28 mouse cellular contexts compared by ENCODE assay signal in the genomic region with DNA sequence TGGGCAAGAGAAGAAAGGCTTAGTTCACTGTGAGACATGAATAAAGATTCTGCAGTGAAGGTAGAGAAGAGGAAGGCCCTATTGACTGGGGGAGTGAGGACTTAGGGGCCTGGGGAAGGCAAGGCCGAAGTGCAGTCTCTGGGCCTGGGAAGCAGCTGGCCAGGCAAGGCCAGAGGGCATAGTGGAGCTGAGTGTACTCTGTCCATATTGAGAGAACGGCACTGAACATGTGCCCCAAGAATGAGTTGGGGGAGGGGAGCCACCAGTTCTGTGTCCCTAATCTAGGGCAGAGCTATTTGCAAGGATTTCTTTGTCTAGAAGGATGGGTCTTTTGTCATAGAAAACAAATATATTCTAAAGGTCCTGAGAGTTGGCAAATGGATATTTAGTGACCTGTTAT.
DNase-seq lines count a peak whose midpoint lies in the region; ATAC-seq and TF ChIP-seq lines count a peak whose summit lies in the region.
"Had no signal": no experiment of that assay in that cellular context is flagged by ENCODE, and none has a peak within 500 bp of the region (broad histone marks: within the 10 kb centered on the region; RNA-seq: fewer than 3 reads in every experiment).

No protein-coding gene starts in this region.

- H3K4me1 ChIP-seq in hindbrain, embryonic 11.5 days (replicated peaks; ENCODE audit: control insufficient read depth, insufficient read depth, low read length), result no peaks in the 10 kb centered on the region
- peaks cover 4% of the 10 kb centered on the region; the same call in 1 of the 2 replicates for H3K4me1 ChIP-seq in hindbrain, embryonic 16.5 days (ENCODE audit: control insufficient read depth, insufficient read depth, low read depth, low read length)
- no peaks in the 10 kb centered on the region for H3K4me1 ChIP-seq in kidney, embryonic 14.5 days (ENCODE audit: control insufficient read depth, insufficient read depth, low read length)
- H3K4me1 ChIP-seq in cerebellum, adult 2 months (ENCODE audit: control insufficient read depth, insufficient read depth, low read length), result peaks cover 5% of the 10 kb centered on the region; the same call in 1 of the 2 replicates
- H3K4me1 ChIP-seq: limb, embryonic 13.5 days; liver, embryonic 13.5 days had no signal

- no peak overlapping the region for H3K9ac ChIP-seq in hindbrain, embryonic 11.5 days (ENCODE audit: low read depth, low read length)
- H3K9ac ChIP-seq in hindbrain, embryonic 16.5 days (ENCODE audit: low read depth, low read length), result no peak overlapping the region
- no peak overlapping the region for H3K9ac ChIP-seq in kidney, embryonic 14.5 days (ENCODE audit: low read depth, low read length)
- H3K9ac ChIP-seq: embryonic facial prominence, embryonic 13.5 days; forebrain, postnatal 0 days; heart, embryonic 13.5 days; limb, embryonic 13.5 days; liver, embryonic 13.5 days; lung, embryonic 14.5 days; midbrain, embryonic 13.5 days; neural tube, embryonic 15.5 days had no signal

- WGBS in hindbrain, embryonic 11.5 days, result 39% methylated on average over 2 of the region's 2 CpGs
- WGBS in hindbrain, embryonic 16.5 days, result 49% methylated on average over 2 of the region's 2 CpGs
- WGBS in kidney, embryonic 14.5 days, result 64% methylated on average over 2 of the region's 2 CpGs
- WGBS in cerebellum, adult 2 months, result 58% methylated on average over 2 of the region's 2 CpGs

- H3K4me3 ChIP-seq in hindbrain, embryonic 11.5 days (ENCODE audit: low read depth, low read length), result no peak overlapping the region
- no peak overlapping the region for H3K4me3 ChIP-seq in hindbrain, embryonic 16.5 days (ENCODE audit: low read length)
- H3K4me3 ChIP-seq in kidney, embryonic 14.5 days (ENCODE audit: low read length), result no peak overlapping the region
- H3K4me3 ChIP-seq in C2C12 (ENCODE audit: insufficient read depth, poor library complexity, severe bottlenecking), result no peak overlapping the region
- H3K4me3 ChIP-seq in cerebellum, adult 2 months (replicated peaks; ENCODE audit: insufficient read depth, low read depth, low read length), result no peak overlapping the region
- H3K4me3 ChIP-seq: embryonic facial prominence, embryonic 13.5 days; heart, embryonic 13.5 days; limb, embryonic 13.5 days; liver, embryonic 13.5 days; midbrain, embryonic 13.5 days; neural tube, embryonic 15.5 days had no signal

- no peaks in the 10 kb centered on the region for H3K9me3 ChIP-seq in hindbrain, embryonic 11.5 days (ENCODE audit: control insufficient read depth, low read length)
- no peaks in the 10 kb centered on the region for H3K9me3 ChIP-seq in hindbrain, embryonic 16.5 days (ENCODE audit: control insufficient read depth, low read length)
- H3K9me3 ChIP-seq in kidney, embryonic 14.5 days (ENCODE audit: control insufficient read depth, low read length), result no peaks in the 10 kb centered on the region
- H3K9me3 ChIP-seq: embryonic facial prominence, embryonic 13.5 days; heart, embryonic 13.5 days; limb, embryonic 13.5 days; liver, embryonic 13.5 days; midbrain, embryonic 13.5 days; neural tube, embryonic 15.5 days had no signal

- no peaks in the 10 kb centered on the region for H3K36me3 ChIP-seq in hindbrain, embryonic 11.5 days (ENCODE audit: control insufficient read depth, insufficient read depth, low read length)
- no peaks in the 10 kb centered on the region for H3K36me3 ChIP-seq in hindbrain, embryonic 16.5 days (ENCODE audit: control insufficient read depth, insufficient read depth, low read length)
- no peaks in the 10 kb centered on the region for H3K36me3 ChIP-seq in kidney, embryonic 14.5 days (ENCODE audit: control insufficient read depth, insufficient read depth, low read length)
- H3K36me3 ChIP-seq in C2C12 (ENCODE audit: control insufficient read depth, insufficient read depth), result peaks cover 94% of the 10 kb centered on the region
- H3K36me3 ChIP-seq: embryonic facial prominence, embryonic 13.5 days; heart, embryonic 13.5 days; limb, embryonic 13.5 days; liver, embryonic 13.5 days; midbrain, embryonic 13.5 days; neural tube, embryonic 15.5 days had no signal

- no peak for TF ChIP-seq POLR2A in cerebellum, adult 2 months (IDR thresholded peaks at IDR 0.05; ENCODE audit: borderline replicate concordance, insufficient read depth, low read length)

- no peaks in the 10 kb centered on the region for H3K27me3 ChIP-seq in hindbrain, embryonic 11.5 days (ENCODE audit: control insufficient read depth, insufficient read depth, low read length)
- no peaks in the 10 kb centered on the region for H3K27me3 ChIP-seq in hindbrain, embryonic 16.5 days (replicated peaks; ENCODE audit: control insufficient read depth, insufficient read depth, low read length)
- H3K27me3 ChIP-seq in kidney, embryonic 14.5 days (ENCODE audit: control insufficient read depth, insufficient read depth, low read length), result no peaks in the 10 kb centered on the region
- no peaks in the 10 kb centered on the region for H3K27me3 ChIP-seq in C2C12 (ENCODE audit: control insufficient read depth, insufficient read depth, insufficient read length)
- H3K27me3 ChIP-seq in cerebellum, adult 2 months (ENCODE audit: control insufficient read depth, insufficient read depth, low read length), result no peaks in the 10 kb centered on the region
- H3K27me3 ChIP-seq: heart, embryonic 13.5 days; limb, embryonic 13.5 days; liver, embryonic 13.5 days had no signal

- DNase-seq in hindbrain, embryonic 11.5 days (ENCODE audit: low spot score), result peak; percentile 38
- peak; percentile 51 to 57 for DNase-seq in kidney, postnatal 36 days
- DNase-seq in embryo, embryonic 11 days, result peak; percentile 43
- no peak for DNase-seq in cerebellum, adult 2 months
- DNase-seq: adrenal gland, adult 2 months; adrenal gland, postnatal 36 days; cerebellum, adult 18-20 months; cerebellum, postnatal 14 days; forebrain, postnatal 0 days; gastrocnemius, postnatal 10 days; heart, postnatal 10 days; kidney, postnatal 4 days; liver, embryonic 13.5 days; lung, embryonic 14.5 days; lung, postnatal 36 days; right cerebral cortex, adult 18-20 months; spleen, adult 18-20 months; thymus, postnatal 14 days had no signal

- peaks cover 99% of the 10 kb centered on the region for H3K79me2 ChIP-seq in C2C12 (ENCODE audit: control insufficient read depth, insufficient read depth)

- no peak overlapping the region for H3K4me2 ChIP-seq in hindbrain, embryonic 11.5 days (replicated peaks; ENCODE audit: low read depth, low read length)
- H3K4me2 ChIP-seq in hindbrain, embryonic 16.5 days (ENCODE audit: low read length), result no peak overlapping the region
- H3K4me2 ChIP-seq in kidney, embryonic 14.5 days (replicated peaks; ENCODE audit: low read depth, low read length), result no peak overlapping the region
- H3K4me2 ChIP-seq: embryonic facial prominence, embryonic 13.5 days; heart, embryonic 13.5 days; limb, embryonic 13.5 days; liver, embryonic 13.5 days; lung, embryonic 14.5 days; midbrain, embryonic 13.5 days; neural tube, embryonic 15.5 days had no signal

- ATAC-seq in hindbrain, embryonic 11.5 days (ENCODE audit: low FRiP score), result no peak
- no peak for ATAC-seq in hindbrain, embryonic 16.5 days
- ATAC-seq in kidney, embryonic 14.5 days (ENCODE audit: low FRiP score, low TSS enrichment), result no peak
- ATAC-seq: activated CD4-positive, CD25-positive, alpha-beta regulatory T cell, adult 4 months; forebrain, postnatal 0 days; intestine, embryonic 16.5 days; midbrain, embryonic 13.5 days had no signal

- no peak overlapping the region for H3K27ac ChIP-seq in hindbrain, embryonic 11.5 days (ENCODE audit: low read depth, low read length)
- no peak overlapping the region for H3K27ac ChIP-seq in hindbrain, embryonic 16.5 days (ENCODE audit: low read depth, low read length)
- H3K27ac ChIP-seq in kidney, embryonic 14.5 days (ENCODE audit: low read depth, low read length), result no peak overlapping the region
- no peak overlapping the region for H3K27ac ChIP-seq in cerebellum, adult 2 months (ENCODE audit: insufficient read depth, low read length)
- H3K27ac ChIP-seq: embryonic facial prominence, embryonic 13.5 days; heart, embryonic 13.5 days; limb, embryonic 13.5 days; liver, embryonic 13.5 days; midbrain, embryonic 13.5 days; neural tube, embryonic 15.5 days had no signal

- peak overlapping the region; percentile 12 for H3ac ChIP-seq in C2C12 (ENCODE audit: control insufficient read depth, insufficient read length, low read depth)

- H3K79me3 ChIP-seq in C2C12 (ENCODE audit: low read depth), result peaks cover 53% of the 10 kb centered on the region

- no peak for TF ChIP-seq CTCF in C2C12 (IDR thresholded peaks at IDR 0.05; ENCODE audit: control insufficient read depth, insufficient read depth, insufficient read length)
- TF ChIP-seq CTCF in cerebellum, adult 2 months (IDR thresholded peaks at IDR 0.05; ENCODE audit: borderline replicate concordance, insufficient read depth, low read depth, low read length), result no peak

TF ChIP-seq in C2C12, 6 proteins besides CTCF, POLR2A, EP300 and RAD21:
- TF ChIP-seq CEBPB (IDR thresholded peaks at IDR 0.05; ENCODE audit: low read depth) (no peak), USF1 (IDR thresholded peaks at IDR 0.05; ENCODE audit: low read depth) (no peak), MAX (IDR thresholded peaks at IDR 0.05) (no peak), FOSL1 (IDR thresholded peaks at IDR 0.05; ENCODE audit: insufficient read depth, low read length, poor library complexity, severe bottlenecking) (no peak), MYOG (IDR thresholded peaks at IDR 0.05; ENCODE audit: control insufficient read depth, extremely low read depth, insufficient read length) (no peak), MYOD1 (IDR thresholded peaks at IDR 0.05; ENCODE audit: control insufficient read depth, insufficient read length, low read depth) (no peak)

Comparison
In these comparisons a context has a peak if more than half of its experiments do, and no peak if none do; other contexts are left out.
1. DNase-seq: peak in hindbrain, embryonic 11.5 days (single experiment), kidney, postnatal 36 days (2 of 2) and embryo, embryonic 11 days (single experiment); none in cerebellum, adult 2 months (0 of 2).